Mouse (Mus musculus) lung, postnatal 10 days (tissue): ENCODE data around the gene 1700067P10Rik.

Experiments
- DNase-seq: peaks from one replicate; pipeline ENCODE4 v3.0.0; 2021

The 1700067P10Rik gene

GRCm38 (mm10) chr17:48089019-48089418 is at the start of gene 1700067P10Rik:
1700067P10Rik (plus strand) TSS chr17:48089319.
- no peak for DNase-seq

- DNase-seq: peak; percentile 64
These were observed 47.5 kb upstream of the 1700067P10Rik start for GRCm38 (mm10) chr17:48041351-48042287.

- DNase-seq: no peak
These were observed 45.8 kb upstream of the 1700067P10Rik start for GRCm38 (mm10) chr17:48043154-48043880.

- DNase-seq: peak; percentile 89
These were observed 43.5 kb upstream of the 1700067P10Rik start for GRCm38 (mm10) chr17:48045631-48046030.

- peak; percentile 58 for DNase-seq
These were observed 37.3 kb upstream of the 1700067P10Rik start for GRCm38 (mm10) chr17:48051638-48052337.

GRCm38 (mm10) chr17:48052338-48053067 is 36.6 kb upstream of the 1700067P10Rik start:
- DNase-seq: no peak

GRCm38 (mm10) chr17:48053646-48054045 is 35.5 kb upstream of the 1700067P10Rik start:
- DNase-seq: no peak

- no peak for DNase-seq
These were observed 33.9 kb upstream of the 1700067P10Rik start for GRCm38 (mm10) chr17:48055076-48055816.

- no peak for DNase-seq
These were observed 31.7 kb upstream of the 1700067P10Rik start for GRCm38 (mm10) chr17:48057382-48057781.

GRCm38 (mm10) chr17:48064196-48064843 is 24.8 kb upstream of the 1700067P10Rik start:
- no peak for DNase-seq

- no peak for DNase-seq
These were observed 24.0 kb upstream of the 1700067P10Rik start for GRCm38 (mm10) chr17:48065081-48065501.

GRCm38 (mm10) chr17:48067083-48067614 is 22.0 kb upstream of the 1700067P10Rik start:
- DNase-seq: peak; percentile 29

GRCm38 (mm10) chr17:48067729-48068128 is 21.4 kb upstream of the 1700067P10Rik start:
- DNase-seq: peak; percentile 47

GRCm38 (mm10) chr17:48080626-48081025 is 8.5 kb upstream of the 1700067P10Rik start:
- DNase-seq: no peak

GRCm38 (mm10) chr17:48089446-48089845 is 327 bp downstream of the 1700067P10Rik start:
- DNase-seq: no peak

GRCm38 (mm10) chr17:48090305-48090704 is 1.2 kb downstream of the 1700067P10Rik start:
- DNase-seq: no peak

GRCm38 (mm10) chr17:48093286-48093817 is 4.2 kb downstream of the 1700067P10Rik start:
- DNase-seq: no peak

- DNase-seq: no peak
These were observed 5.9 kb downstream of the 1700067P10Rik start for GRCm38 (mm10) chr17:48094820-48095680.

GRCm38 (mm10) chr17:48095718-48096121 is 6.6 kb downstream of the 1700067P10Rik start:
- no peak for DNase-seq
